Mouse (Mus musculus): ENCODE measurements around the gene Stat5a. TPM values are rescaled to one million over a fixed set of nuclear protein-coding genes. Genes with fewer than 3 reads are reported as not detected.

Gene Stat5a
- polyA plus RNA-seq, 1 experiment from 2014 or later, result 1.7 TPM

DNA sequence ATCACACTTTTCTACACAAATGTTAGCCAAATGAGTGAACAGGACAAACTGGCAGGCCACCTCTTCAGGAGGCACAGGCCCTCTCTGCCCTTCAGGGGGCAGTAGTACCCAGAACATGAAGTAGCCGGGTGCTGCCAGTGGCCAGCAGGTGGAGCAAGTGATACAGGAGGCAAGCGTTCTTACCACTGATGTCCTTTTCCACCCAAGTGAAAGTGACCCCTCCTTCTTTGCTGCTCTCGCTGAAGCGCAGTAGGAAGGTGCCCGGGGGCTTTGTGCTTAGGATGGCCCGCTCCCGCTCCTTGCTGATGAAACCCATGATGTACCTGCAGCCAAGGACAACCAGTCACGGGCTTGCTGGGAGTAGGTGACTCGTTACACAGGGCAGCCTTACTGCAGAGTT lies 34.3 kb downstream of the Stat5a start:
- Histone ChIP-seq H3K9me3 (no peaks in the 10 kb centered on the region), H3K4me2 (replicated peaks) (no peak overlapping the region), H3K36me3 (peaks cover 17% of the 10 kb centered on the region), H3K9ac (replicated peaks) (no peak overlapping the region), H3K4me3 (replicated peaks) (no peak overlapping the region), H3K27me3 (no peaks in the 10 kb centered on the region), H3K27ac (no peak overlapping the region), H3K4me1 (replicated peaks) (peaks cover 5% of the 10 kb centered on the region)
- 11% methylated on average over 9 of the region's 9 CpGs for whole genome bisulfite sequencing
- peak; percentile 53; the same call in 1 of the 2 replicates for ATAC-seq

DNA sequence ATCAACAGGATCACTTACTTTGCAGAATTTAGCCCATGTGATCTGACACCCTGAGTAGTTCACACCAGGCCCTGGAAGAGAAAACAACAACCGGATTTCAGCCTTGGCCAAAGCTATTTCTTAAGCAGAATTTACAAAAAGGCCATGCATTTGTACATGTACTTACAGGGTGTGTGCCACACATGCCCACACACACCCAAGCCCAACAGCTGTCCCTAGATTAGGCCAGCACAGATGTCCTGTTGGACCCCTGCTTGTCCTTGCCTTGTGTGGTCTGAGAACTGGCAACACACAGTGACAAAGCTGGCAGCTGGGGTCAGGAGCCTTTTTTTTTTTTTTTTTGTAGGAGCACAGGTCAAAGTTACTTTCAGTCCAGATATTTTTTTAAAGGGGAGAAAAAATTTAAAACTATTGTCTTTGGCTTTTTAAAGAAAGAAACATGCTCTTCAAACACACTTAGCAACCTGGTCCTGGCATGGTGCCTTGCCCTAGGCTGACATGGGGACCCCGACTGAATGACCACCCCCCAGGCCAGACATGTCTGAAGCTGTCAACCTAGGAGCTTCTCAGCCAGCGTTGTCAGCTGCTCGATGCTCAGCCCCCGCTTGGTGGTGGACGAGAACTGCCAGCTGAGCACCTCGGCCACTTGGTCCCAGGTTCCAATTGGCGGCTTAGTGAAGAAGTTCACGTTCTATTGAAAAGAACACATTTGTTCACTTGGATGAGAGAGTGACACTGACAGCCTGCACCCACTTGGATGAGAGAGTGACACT lies 35.2 kb downstream of the Stat5a start:
- Histone ChIP-seq H3K4me3 (replicated peaks) (no peak overlapping the region), H3K27me3 (no peaks in the 10 kb centered on the region), H3K4me1 (replicated peaks) (peaks cover 12% of the 10 kb centered on the region), H3K9me3 (no peaks in the 10 kb centered on the region), H3K27ac (no peak overlapping the region), H3K4me2 (replicated peaks) (no peak overlapping the region), H3K36me3 (peaks cover 14% of the 10 kb centered on the region), H3K9ac (replicated peaks) (no peak overlapping the region)
- 75% methylated on average over 9 of the region's 9 CpGs for WGBS
- ATAC-seq, result no peak

DNA sequence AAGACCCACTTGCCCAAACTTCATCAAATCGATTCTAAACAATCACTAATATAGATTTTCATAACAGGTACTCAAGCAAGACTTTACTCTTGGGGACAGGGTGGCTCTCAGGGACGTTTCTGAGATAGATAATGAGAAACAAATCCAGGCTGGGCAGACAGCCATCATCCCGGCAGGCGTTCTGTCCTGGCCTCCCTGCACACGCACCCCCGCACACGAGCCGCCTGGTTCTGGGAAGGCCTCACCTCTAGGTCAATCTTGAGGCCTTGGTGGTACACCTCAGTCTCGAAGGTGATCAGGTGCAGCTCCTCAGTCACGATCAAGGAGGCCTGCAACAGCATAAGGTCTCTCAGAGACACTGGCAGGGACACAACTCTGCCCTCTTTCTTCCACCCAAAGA lies 36.9 kb downstream of the Stat5a start:
- no peaks in the 10 kb centered on the region for H3K27me3 ChIP-seq
- H3K9ac ChIP-seq (replicated peaks), result no peak overlapping the region
- peaks cover 11% of the 10 kb centered on the region for H3K36me3 ChIP-seq
- ATAC-seq, result no peak
- H3K4me1 ChIP-seq (replicated peaks), result peaks cover 10% of the 10 kb centered on the region
- H3K27ac ChIP-seq, result no peak overlapping the region
- H3K4me3 ChIP-seq (replicated peaks), result no peak overlapping the region
- no peak overlapping the region for H3K4me2 ChIP-seq (replicated peaks)
- H3K9me3 ChIP-seq, result no peaks in the 10 kb centered on the region
- WGBS, result 75% methylated on average over 10 of the region's 10 CpGs

DNA sequence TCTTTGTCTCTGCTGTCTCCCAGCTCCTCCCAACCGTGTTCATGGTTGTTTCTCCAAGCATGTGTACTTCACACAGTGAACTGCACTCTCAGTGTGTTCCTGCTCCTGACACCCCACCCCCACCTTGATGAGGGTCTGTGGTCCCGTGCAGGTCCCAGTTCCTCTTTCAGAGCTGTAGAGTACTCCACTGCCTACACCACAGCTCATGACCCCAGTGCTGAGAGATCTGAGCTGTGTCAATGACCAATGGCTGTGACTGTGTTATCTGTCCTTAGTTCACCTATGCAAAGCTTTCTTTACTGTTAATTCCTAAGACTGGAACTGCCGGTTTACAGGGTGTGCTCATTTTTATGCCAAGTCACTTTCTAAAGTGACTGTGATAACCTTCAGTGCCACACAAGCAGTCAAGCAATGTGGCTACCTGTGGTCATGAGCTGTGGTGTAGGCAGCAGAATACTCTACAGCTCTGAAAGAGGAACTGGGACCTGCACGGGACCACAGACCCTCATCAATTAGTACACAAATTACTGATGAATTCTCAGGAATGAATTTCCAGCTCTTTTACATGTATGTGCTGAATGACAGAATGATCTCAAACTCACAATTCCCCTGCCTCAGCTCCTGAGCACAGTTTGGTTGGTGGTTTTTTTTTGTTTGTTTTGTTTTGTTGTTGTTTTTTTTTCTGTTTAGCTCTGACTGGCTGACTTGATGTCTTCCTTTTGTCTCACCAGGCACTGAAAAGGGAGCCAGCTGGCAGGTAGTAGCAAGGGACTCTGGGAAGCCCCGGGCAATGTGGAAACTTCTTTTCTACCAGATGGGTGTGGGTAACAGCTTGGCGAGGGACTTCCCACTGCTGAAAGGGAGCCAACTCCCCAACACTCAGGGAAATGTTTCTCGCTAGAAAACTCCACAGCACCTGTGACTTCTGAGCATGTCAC lies 38.4 kb downstream of the Stat5a start:
- no peak overlapping the region for H3K4me3 ChIP-seq (replicated peaks)

DNA sequence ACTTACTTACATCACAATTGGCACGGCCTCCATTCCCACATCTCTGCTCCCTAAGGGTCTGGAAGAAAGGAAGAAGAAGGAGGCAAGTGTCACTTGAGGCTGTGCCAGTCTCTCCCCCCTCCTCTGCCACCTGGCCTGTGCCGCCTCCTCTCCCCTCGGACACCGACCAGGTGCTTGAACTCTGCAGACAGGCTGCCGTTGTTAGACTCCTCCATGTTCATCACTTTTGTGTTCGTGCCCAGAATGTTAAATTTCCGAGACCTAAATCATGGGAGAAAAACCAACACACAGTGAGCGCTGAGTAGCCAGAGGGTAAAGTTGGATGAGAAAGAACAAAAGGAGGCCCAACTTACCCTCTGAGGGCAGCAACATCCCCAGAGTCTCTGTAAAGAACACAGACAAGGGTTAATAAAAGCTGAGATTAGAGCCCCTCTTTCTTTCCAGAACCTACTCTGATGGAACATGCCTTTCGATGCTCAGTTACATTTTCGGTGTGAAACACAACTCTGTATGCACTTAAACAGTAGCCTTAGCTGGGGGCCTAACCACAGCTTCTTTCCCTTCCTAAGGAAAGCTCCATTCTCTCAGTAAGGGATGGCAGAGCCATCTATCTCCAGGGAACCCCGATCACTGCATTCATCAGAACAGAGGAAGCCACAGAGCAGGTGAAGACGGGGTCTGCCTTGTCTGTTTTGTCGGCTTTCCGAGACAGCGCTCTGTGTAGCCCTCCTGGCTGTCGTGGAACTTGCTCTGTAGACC lies 39.5 kb downstream of the Stat5a start:
- Histone ChIP-seq H3K27ac (no peak overlapping the region), H3K4me1 (replicated peaks) (peaks cover 10% of the 10 kb centered on the region), H3K4me3 (replicated peaks) (no peak overlapping the region), H3K4me2 (replicated peaks) (no peak overlapping the region), H3K27me3 (no peaks in the 10 kb centered on the region), H3K9me3 (no peaks in the 10 kb centered on the region), H3K9ac (replicated peaks) (no peak overlapping the region), H3K36me3 (peaks cover 34% of the 10 kb centered on the region)
- whole genome bisulfite sequencing, result 53% methylated on average over 16 of the region's 16 CpGs
- ATAC-seq, result no peak

More for the DNA sequence above, 38.4 kb downstream of the Stat5a start:
- H3K27me3 ChIP-seq, result no peaks in the 10 kb centered on the region
- no peak overlapping the region for H3K9ac ChIP-seq (replicated peaks)
- 76% methylated on average over 7 of the region's 7 CpGs for WGBS
- H3K4me2 ChIP-seq (replicated peaks), result no peak overlapping the region
- no peak for ATAC-seq
- no peak overlapping the region for H3K27ac ChIP-seq
- H3K4me1 ChIP-seq (replicated peaks), result peaks cover 10% of the 10 kb centered on the region
- no peaks in the 10 kb centered on the region for H3K9me3 ChIP-seq
- H3K36me3 ChIP-seq, result peaks cover 24% of the 10 kb centered on the region

DNA sequence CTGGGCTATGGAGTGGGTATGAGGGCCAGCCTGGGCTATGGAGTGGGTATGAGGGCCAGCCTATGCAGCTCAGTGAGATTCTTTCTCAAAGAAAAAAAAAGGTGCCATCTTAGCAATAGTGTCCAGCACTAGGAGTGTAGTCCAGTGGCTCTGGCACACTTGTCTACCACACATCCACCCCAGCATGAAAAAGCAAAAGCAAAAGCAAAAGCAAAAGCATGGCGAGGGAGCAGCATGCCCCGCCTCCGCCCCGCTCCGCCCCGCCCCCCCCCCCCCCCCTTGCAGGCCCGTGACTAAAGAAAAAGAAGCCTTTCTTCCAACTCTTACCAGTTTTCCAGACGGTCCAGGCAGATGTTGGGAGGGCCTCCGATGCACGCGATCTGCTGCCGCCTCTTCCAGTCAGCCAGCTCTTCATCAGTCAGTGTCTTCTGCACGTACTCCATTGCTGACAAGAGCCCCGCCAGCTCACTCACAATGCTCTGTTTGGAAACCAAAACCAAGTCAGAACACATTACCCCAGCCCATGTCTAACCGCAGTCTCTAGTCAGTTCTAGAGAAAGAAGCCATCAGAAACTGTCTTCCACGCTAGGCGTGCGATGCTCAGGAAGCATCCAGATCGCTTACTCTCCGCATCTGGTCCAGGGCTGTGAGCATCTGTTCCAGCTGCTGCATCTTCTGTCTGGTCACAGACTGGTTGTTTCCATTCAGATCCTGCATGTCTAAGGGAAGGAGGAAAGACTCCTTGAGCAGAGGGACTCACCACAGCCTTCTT lies 45.6 kb downstream of the Stat5a start:
- Histone ChIP-seq H3K4me3 (replicated peaks) (no peak overlapping the region), H3K27ac (no peak overlapping the region), H3K4me1 (replicated peaks) (no peaks in the 10 kb centered on the region), H3K9me3 (no peaks in the 10 kb centered on the region), H3K27me3 (no peaks in the 10 kb centered on the region), H3K9ac (replicated peaks) (no peak overlapping the region), H3K4me2 (replicated peaks) (no peak overlapping the region), H3K36me3 (peaks cover 60% of the 10 kb centered on the region)
- WGBS, result 71% methylated on average over 19 of the region's 20 CpGs
- no peak for ATAC-seq

DNA sequence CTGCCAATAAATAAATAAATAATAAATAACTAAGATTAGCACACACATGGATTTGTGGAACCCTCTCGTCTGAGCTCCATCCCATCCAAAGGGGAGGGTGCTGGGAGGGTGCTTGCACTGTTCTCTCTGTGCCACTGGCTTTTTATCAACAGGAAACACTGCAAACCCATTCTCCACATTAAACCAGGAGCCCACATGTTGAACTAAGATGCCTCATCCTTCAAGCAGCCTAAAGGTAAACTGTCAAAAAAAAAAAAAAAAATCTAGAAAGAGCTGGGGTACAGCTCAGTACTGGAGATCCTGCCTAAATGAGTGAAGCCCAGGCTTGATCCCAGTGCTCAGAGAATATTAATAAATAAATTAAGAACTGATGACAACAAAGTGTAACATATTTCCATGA lies 46.8 kb downstream of the Stat5a start:
- no peaks in the 10 kb centered on the region for H3K9me3 ChIP-seq
- H3K27ac ChIP-seq, result no peak overlapping the region
- WGBS, result 80% methylated on average over 1 of the region's 1 CpGs
- ATAC-seq, result no peak
- peaks cover 59% of the 10 kb centered on the region for H3K36me3 ChIP-seq
- no peak overlapping the region for H3K4me2 ChIP-seq (replicated peaks)
- no peaks in the 10 kb centered on the region for H3K27me3 ChIP-seq
- H3K9ac ChIP-seq (replicated peaks), result no peak overlapping the region
- no peaks in the 10 kb centered on the region for H3K4me1 ChIP-seq (replicated peaks)
- H3K4me3 ChIP-seq (replicated peaks), result no peak overlapping the region

DNA sequence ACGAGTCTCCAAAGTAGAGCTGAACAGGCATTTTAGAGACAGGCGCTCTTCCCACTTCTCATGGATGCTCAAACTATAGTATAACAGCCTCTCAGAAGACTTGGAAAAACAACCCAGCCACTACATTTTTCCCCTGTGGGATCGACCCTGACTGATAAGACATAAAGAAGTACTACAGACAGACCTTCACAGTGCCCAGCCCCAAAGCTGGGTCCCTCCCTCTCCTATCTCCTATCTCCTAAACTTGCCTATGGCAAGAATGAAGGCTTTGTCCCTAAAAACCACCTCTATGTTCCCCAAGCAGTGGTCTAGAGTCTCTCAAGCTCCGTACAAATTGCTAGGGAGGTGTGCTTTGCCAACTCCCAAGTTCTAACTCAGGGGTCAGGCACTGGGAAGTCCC lies 47.7 kb downstream of the Stat5a start:
- peaks cover 49% of the 10 kb centered on the region for H3K36me3 ChIP-seq
- no peaks in the 10 kb centered on the region for H3K27me3 ChIP-seq
- H3K4me3 ChIP-seq (replicated peaks), result no peak overlapping the region
- H3K4me1 ChIP-seq (replicated peaks), result no peaks in the 10 kb centered on the region
- no peak overlapping the region for H3K9ac ChIP-seq (replicated peaks)
- H3K4me2 ChIP-seq (replicated peaks), result no peak overlapping the region
- no peak for ATAC-seq
- 93% methylated on average over 4 of the region's 4 CpGs for WGBS
- H3K27ac ChIP-seq, result no peak overlapping the region
- no peaks in the 10 kb centered on the region for H3K9me3 ChIP-seq

DNA sequence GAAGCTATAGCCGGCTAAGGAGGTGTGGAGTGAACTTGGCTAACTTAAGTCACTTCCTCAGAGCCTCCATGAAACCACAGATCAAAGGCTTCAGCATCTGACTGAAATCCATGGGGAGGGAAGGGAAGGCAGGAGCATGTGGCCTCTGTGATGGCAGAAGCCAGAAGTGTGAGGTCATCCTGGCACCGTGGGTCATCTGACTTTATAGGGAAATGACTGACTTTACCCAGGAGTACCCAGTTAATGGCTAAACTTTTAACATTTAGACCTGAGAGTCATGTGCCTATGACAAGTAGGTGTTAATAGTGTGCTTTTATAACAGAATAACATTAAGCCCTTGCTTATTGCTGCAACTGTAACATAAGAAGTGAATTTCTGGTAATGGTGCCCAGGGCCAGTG lies 49.0 kb downstream of the Stat5a start:
- Histone ChIP-seq H3K4me2 (replicated peaks) (no peak overlapping the region), H3K9me3 (no peaks in the 10 kb centered on the region), H3K27me3 (no peaks in the 10 kb centered on the region), H3K4me1 (replicated peaks) (no peaks in the 10 kb centered on the region), H3K9ac (replicated peaks) (no peak overlapping the region), H3K36me3 (peaks cover 39% of the 10 kb centered on the region), H3K27ac (no peak overlapping the region), H3K4me3 (replicated peaks) (no peak overlapping the region)
- ATAC-seq, result no peak
- WGBS, result 88% methylated on average over 2 of the region's 2 CpGs

DNA sequence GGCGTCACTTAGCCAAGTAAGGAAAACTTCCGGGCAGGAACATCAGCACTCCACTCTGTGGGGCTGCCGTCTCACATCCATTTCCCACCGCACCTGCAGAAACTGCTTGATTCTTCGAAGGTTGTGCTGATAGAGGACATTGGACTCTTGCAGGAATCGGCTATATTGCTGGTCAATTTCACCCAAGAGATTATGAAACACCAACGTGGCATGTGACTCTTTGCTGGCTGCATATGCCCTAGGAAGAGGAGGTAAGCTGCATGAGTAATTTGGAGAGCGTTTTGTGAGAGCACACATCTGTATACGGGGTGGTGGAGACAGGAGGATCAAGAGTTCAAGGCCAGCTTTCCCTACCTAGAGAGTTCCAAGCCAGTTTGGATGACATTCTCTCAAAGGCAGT lies 49.4 kb downstream of the Stat5a start:
- Histone ChIP-seq H3K4me1 (replicated peaks) (no peaks in the 10 kb centered on the region), H3K27ac (no peak overlapping the region), H3K4me2 (replicated peaks) (no peak overlapping the region), H3K9ac (replicated peaks) (no peak overlapping the region), H3K9me3 (no peaks in the 10 kb centered on the region), H3K36me3 (peaks cover 34% of the 10 kb centered on the region), H3K4me3 (replicated peaks) (no peak overlapping the region), H3K27me3 (no peaks in the 10 kb centered on the region)
- ATAC-seq, result no peak
- WGBS, result 90% methylated on average over 9 of the region's 9 CpGs

DNA sequence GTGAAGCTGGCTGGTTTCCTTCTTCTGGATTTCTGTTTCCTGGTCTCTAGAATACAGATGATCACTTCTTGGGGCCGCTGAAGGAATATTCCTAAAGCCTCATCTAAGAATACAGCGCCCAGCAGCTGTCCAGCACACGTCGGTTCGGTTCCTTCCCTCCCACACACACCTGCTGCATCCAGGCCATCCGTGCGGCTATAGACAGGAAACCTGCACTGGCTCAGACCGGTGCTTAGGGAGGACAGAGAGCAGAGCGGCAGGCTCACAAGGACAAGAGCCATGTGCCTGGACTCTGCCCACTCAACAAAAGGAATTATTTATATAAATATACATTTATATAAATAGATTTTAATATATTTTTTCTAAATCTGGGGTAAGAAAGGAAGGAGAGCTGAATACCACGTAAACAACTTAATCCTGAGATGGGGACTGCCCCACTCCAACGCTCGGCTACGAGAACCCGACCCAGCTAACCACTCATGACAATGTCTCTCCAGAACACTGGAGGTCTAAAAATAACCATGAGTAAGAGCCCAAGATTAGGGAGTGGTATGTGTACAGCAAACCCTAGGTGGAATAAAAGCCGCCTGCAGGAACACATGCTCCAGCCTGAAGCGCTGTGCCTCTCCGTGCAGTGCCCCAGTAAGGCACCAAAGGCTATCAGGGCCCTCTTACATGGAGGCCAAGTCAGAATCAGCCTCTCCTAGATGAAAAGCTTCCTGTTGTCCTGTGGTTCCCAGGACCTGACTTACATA lies 53.4 kb downstream of the Stat5a start:
- Histone ChIP-seq H3K9ac (replicated peaks) (no peak overlapping the region), H3K4me2 (replicated peaks) (no peak overlapping the region), H3K9me3 (no peaks in the 10 kb centered on the region), H3K27ac (no peak overlapping the region), H3K4me3 (replicated peaks) (no peak overlapping the region), H3K36me3 (peaks cover 8% of the 10 kb centered on the region), H3K27me3 (no peaks in the 10 kb centered on the region), H3K4me1 (replicated peaks) (no peaks in the 10 kb centered on the region)
- WGBS, result 92% methylated on average over 17 of the region's 17 CpGs
- ATAC-seq, result no peak
